Mouse (Mus musculus) limb, embryonic 14.5 days (tissue): ENCODE data around the gene Zswim3. TPM values are rescaled to one million over a fixed set of nuclear protein-coding genes. Genes with fewer than 3 reads are reported as not detected.
"Not testable (repeated sequence)": the region's sequence is repeated elsewhere in the genome, so short reads cannot be mapped to it uniquely, and the experiment has no call there.

Experiments used
- ATAC-seq: fragments of 200-750 bp; cut with Nextera tagmentation; 2 replicates; pipeline ENCODE4 v1.8.0; 2017; ENCODE audit warnings: low read depth, moderate number of reproducible peaks, moderate TSS enrichment; ENCODE audit not compliant: low FRiP score
- DNase-seq: peaks from one replicate; pipeline ENCODE4 v3.0.0-alpha.2; 2015; ENCODE audit warnings: low spot score
- H3K27ac ChIP-seq: fragments of 300-500 bp; sonication (generic); replicated peaks from 2 replicates; pipeline ENCODE4 v1.5.1; 2014; ENCODE audit warnings: low read depth, mild to moderate bottlenecking, low read length, moderate library complexity, mixed read lengths
- H3K27me3 ChIP-seq: fragments of 300-500 bp; sonication (generic); 2 replicates; pipeline ENCODE4 v1.6.1; 2014; ENCODE audit warnings: low read length, mixed read lengths; ENCODE audit not compliant: control insufficient read depth, insufficient read depth
- H3K36me3 ChIP-seq: fragments of 300-500 bp; sonication (generic); 2 replicates; pipeline ENCODE4 v1.6.1; 2014; ENCODE audit warnings: mild to moderate bottlenecking, low read length, moderate library complexity, mixed read lengths; ENCODE audit not compliant: control insufficient read depth, insufficient read depth
- H3K4me1 ChIP-seq: fragments of 300-500 bp; sonication (generic); 2 replicates; pipeline ENCODE4 v1.6.1; 2014; ENCODE audit warnings: antibody characterized with exemption, low read length, mixed read lengths; ENCODE audit not compliant: control insufficient read depth, insufficient read depth
- H3K4me2 ChIP-seq: fragments of 300-500 bp; sonication (generic); replicated peaks from 2 replicates; pipeline ENCODE4 v1.6.1; 2014; ENCODE audit warnings: low read depth, mild to moderate bottlenecking, low read length, moderate library complexity; ENCODE audit not compliant: severe bottlenecking
- H3K4me3 ChIP-seq: fragments of 300-500 bp; sonication (generic); replicated peaks from 2 replicates; pipeline ENCODE4 v1.5.1; 2014; ENCODE audit warnings: low read length
- H3K9ac ChIP-seq: fragments of 300-500 bp; sonication (generic); 2 replicates; pipeline ENCODE4 v1.6.1; 2014; ENCODE audit warnings: mild to moderate bottlenecking, low read depth, low read length, moderate library complexity; ENCODE audit not compliant: severe bottlenecking
- H3K9me3 ChIP-seq: fragments of 300-500 bp; sonication (generic); 2 replicates; pipeline ENCODE4 v1.6.1; 2016; ENCODE audit warnings: low read length; ENCODE audit not compliant: control insufficient read depth
- POLR2A ChIP-seq: fragments of 200-500 bp; IDR thresholded peaks from 2 replicates; pipeline ENCODE4 v1.8.0; 2012; ENCODE audit warnings: inconsistent platforms, mild to moderate bottlenecking, moderate library complexity, borderline replicate concordance; ENCODE audit not compliant: insufficient read depth, insufficient read length; ENCODE audit errors: extremely low read depth
- WGBS: fragments of 180-500 bp; shearing (Covaris S2); extraction: QIAGEN DNeasy Blood & Tissue Kit; methylation state at CpG from one replicate; pipeline ENCODE4 v1.1.7; 2014; 5-methylcytosine and 5-hydroxymethylcytosine counted together
- polyA plus RNA-seq, 2 experiments: library from polyadenylated mRNA; depleted of rRNA in 1 of 2; stranded (reverse) in 1 of 2; unstranded in 1 of 2; fragments of >200 nt; fragmentation: Nextera tagmentation in 1 of 2; extraction: Ambion mirVana in 1 of 2; gene quantifications; 2 replicates each; pipeline versions ENCODE4 v1.2.1 to v1.2.3; 2012 to 2014

Gene Zswim3
- polyA plus RNA-seq, 2 experiments = 4.9 to 6.9 TPM

GRCm38 (mm10) chr2:164861094-164861493 lies 56.2 kb downstream of the Zswim3 start:
- Histone ChIP-seq H3K9ac (no peak overlapping the region), H3K27me3 (peaks cover 27% of the 10 kb centered on the region), H3K9me3 (no peaks in the 10 kb centered on the region), H3K4me2 (no peak overlapping the region), H3K4me1 (peaks cover 12% of the 10 kb centered on the region; the same call in 1 of the 2 replicates), H3K36me3 (no peaks in the 10 kb centered on the region), H3K27ac (no peak overlapping the region), H3K4me3 (no peak overlapping the region)
- DNase-seq (no peak), ATAC-seq (no peak)
- 71% methylated on average over 4 of the region's 4 CpGs for WGBS
- TF ChIP-seq POLR2A = no peak

DNA sequence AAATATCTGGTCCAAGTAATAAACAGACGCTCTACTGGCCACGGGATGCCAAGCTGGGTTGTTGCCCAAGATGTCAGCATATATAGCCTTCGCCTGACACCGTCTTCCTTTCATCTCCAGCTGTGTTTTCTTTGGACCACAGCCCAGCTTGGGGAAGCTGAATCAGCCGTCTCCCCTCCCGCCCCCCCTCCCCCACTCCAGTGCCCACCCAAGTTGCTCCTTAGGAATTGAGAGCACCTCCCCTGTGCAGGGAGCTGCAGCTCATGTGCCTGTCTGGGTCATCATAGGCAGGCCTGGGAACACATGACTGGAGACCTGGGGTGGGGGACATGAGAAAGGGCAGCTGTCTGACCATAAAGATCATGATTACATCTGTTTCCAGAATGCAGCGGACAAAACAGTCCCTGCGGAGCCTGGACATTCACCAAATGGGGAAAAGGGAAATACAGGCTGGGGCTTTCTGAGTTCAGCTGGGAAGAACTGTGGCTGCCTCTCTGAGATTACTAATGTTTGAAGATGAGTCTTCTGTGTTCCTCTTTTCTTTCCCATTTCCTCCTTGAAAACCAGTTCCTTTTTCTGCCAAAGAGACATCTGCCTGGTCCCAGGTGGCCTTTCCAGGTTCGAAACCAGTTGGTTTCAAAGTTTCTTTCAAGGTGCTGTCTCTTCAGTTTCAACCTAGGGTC lies 57.4 kb downstream of the Zswim3 start:
- no peak for TF ChIP-seq POLR2A
- Histone ChIP-seq H3K4me2 (no peak overlapping the region), H3K4me3 (no peak overlapping the region), H3K27ac (no peak overlapping the region), H3K27me3 (peaks cover 14% of the 10 kb centered on the region), H3K36me3 (no peaks in the 10 kb centered on the region), H3K9me3 (no peaks in the 10 kb centered on the region), H3K4me1 (0 out of 2 replicates have a peak, but pooled peaks cover 5% of the 10 kb centered on the region), H3K9ac (no peak overlapping the region)
- 33% methylated on average over 8 of the region's 9 CpGs for WGBS
- peak; percentile 83; the same call in 1 of the 2 replicates for ATAC-seq
- peak; percentile 71 for DNase-seq

GRCm38 (mm10) chr2:164863411-164863810 lies 58.5 kb downstream of the Zswim3 start:
- H3K36me3 ChIP-seq, H3K9me3 ChIP-seq, H3K4me1 ChIP-seq, H3K9ac ChIP-seq, ATAC-seq, H3K27ac ChIP-seq, H3K4me3 ChIP-seq, H3K4me2 ChIP-seq, H3K27me3 ChIP-seq, DNase-seq: not testable (repeated sequence)
- WGBS = 88% methylated on average over 8 of the region's 9 CpGs

- Histone ChIP-seq H3K4me1 (0 out of 2 replicates have a peak, but pooled peaks cover 2% of the 10 kb centered on the region), H3K36me3 (no peaks in the 10 kb centered on the region), H3K27me3 (no peaks in the 10 kb centered on the region), H3K9ac (no peak overlapping the region), H3K9me3 (peaks cover 3% of the 10 kb centered on the region; the same call in 1 of the 2 replicates), H3K4me2 (no peak overlapping the region), H3K27ac (no peak overlapping the region), H3K4me3 (no peak overlapping the region)
- no peak for TF ChIP-seq POLR2A
- no peak for ATAC-seq
- 75% methylated on average over 4 of the region's 4 CpGs for WGBS
- DNase-seq = no peak
Measured at GRCm38 (mm10) chr2:164864593-164864992, 59.7 kb downstream of the Zswim3 start.

GRCm38 (mm10) chr2:164866741-164867551 lies 62.0 kb downstream of the Zswim3 start:
- H3K9me3 ChIP-seq = peaks cover 3% of the 10 kb centered on the region; the same call in 1 of the 2 replicates
- no peak overlapping the region for H3K4me2 ChIP-seq
- no peak overlapping the region for H3K9ac ChIP-seq
- no peaks in the 10 kb centered on the region for H3K36me3 ChIP-seq
- H3K4me3 ChIP-seq = no peak overlapping the region
- H3K27ac ChIP-seq = no peak overlapping the region
- ATAC-seq = no peak; the same call in 1 of the 2 replicates
- H3K4me1 ChIP-seq = 0 out of 2 replicates have a peak, but pooled peaks cover under 1% of the 10 kb centered on the region
- peak; percentile 46 for DNase-seq
- WGBS = 54% methylated on average over 16 of the region's 16 CpGs
- TF ChIP-seq POLR2A = no peak
- no peaks in the 10 kb centered on the region for H3K27me3 ChIP-seq
